Mouse (Mus musculus) heart, embryonic 13.5 days (tissue): ENCODE measurements around the gene Dpep3. TPM values are rescaled to one million over a fixed set of nuclear protein-coding genes. Genes with fewer than 3 reads are reported as not detected.
A peak's percentile ranks its signal among the peaks of the same experiment; 100 is the strongest.
"Not testable (repeated sequence)": the region's sequence is repeated elsewhere in the genome, so short reads cannot be mapped to it uniquely, and the experiment has no call there.

ENCODE experiments used
- ATAC-seq: fragments of 200-750 bp; cut with Nextera tagmentation; 2 replicates; pipeline ENCODE4 v1.8.0; 2017; ENCODE audit warnings: moderate TSS enrichment; ENCODE audit not compliant: insufficient number of reproducible peaks, low FRiP score, low TSS enrichment; ENCODE audit errors: extremely low read depth
- H3K27ac ChIP-seq: fragments of 300-500 bp; sonication (generic); replicated peaks from 2 replicates; pipeline ENCODE4 v1.5.1; 2015; ENCODE audit warnings: moderate library complexity, mild to moderate bottlenecking, inconsistent platforms
- H3K27me3 ChIP-seq: fragments of 300-500 bp; sonication (generic); replicated peaks from 2 replicates; pipeline ENCODE4 v1.6.1; 2015; ENCODE audit warnings: mild to moderate bottlenecking, inconsistent platforms
- H3K36me3 ChIP-seq: fragments of 300-500 bp; sonication (generic); 2 replicates; pipeline ENCODE4 v1.6.1; 2015; ENCODE audit warnings: mild to moderate bottlenecking, inconsistent platforms
- H3K4me1 ChIP-seq: fragments of 300-500 bp; sonication (generic); 2 replicates; pipeline ENCODE4 v1.6.1; 2015; ENCODE audit warnings: inconsistent platforms
- H3K4me2 ChIP-seq: fragments of 300-500 bp; sonication (generic); 2 replicates; pipeline ENCODE4 v1.6.1; 2015; ENCODE audit warnings: inconsistent platforms, mild to moderate bottlenecking, moderate library complexity
- H3K4me3 ChIP-seq: fragments of 300-500 bp; sonication (generic); 2 replicates; pipeline ENCODE4 v1.5.1; 2015; ENCODE audit warnings: moderate library complexity, mild to moderate bottlenecking, inconsistent platforms
- H3K9ac ChIP-seq: fragments of 300-500 bp; sonication (generic); 2 replicates; pipeline ENCODE4 v1.6.1; 2015; ENCODE audit warnings: inconsistent platforms, mild to moderate bottlenecking, moderate library complexity
- H3K9me3 ChIP-seq: fragments of 300-500 bp; sonication (generic); 2 replicates; pipeline ENCODE4 v1.6.1; 2016; ENCODE audit warnings: inconsistent platforms
- WGBS: fragments of 180-500 bp; shearing (Covaris S2); methylation state at CpG from one replicate; pipeline ENCODE4 v1.1.7; 2015; ENCODE audit warnings: mixed read lengths; 5-methylcytosine and 5-hydroxymethylcytosine counted together
- polyA plus RNA-seq: library from polyadenylated mRNA; unstranded; fragments of >200 nt; fragmentation: Nextera tagmentation; extraction: Ambion mirVana; gene quantifications from 2 replicates; pipeline ENCODE4 v1.2.1, GENCODE M21; 2015

Gene Dpep3
- polyA plus RNA-seq = not detected in 2 replicates

DNA sequence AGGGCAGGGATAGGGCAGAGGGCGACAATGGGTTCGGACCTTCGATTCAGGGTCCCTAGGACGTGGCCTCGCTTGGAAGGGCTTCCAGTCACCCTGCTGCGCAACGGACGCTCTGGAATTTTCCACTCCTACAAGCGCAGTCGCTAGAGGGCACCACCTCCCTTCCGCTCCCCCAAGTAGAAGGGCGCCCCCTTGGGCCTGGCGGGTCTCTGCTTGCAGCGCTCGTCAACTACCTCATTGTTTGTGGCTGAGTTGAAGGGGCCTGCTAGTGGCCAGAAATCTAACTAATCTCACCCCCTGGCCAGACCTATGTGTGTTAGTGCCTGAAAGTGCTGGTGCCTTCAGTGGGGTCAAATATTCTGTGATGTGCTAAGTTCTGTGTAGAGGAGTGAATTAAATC, at the start of gene Dpep3:
Gene Dpep3, minus strand, starts transcription at position 105 of the 400 bp plus-strand sequence.
- Histone ChIP-seq H3K27me3 (no peaks in the 10 kb centered on the region), H3K36me3 (no peaks in the 10 kb centered on the region), H3K9me3 (no peaks in the 10 kb centered on the region), H3K4me2 (no peak within 1 kb of the TSS), H3K4me1 (no peaks in the 10 kb centered on the region), H3K9ac (no peak within 1 kb of the TSS), H3K4me3 (no peak within 1 kb of the TSS), H3K27ac (no peak within 1 kb of the TSS)
- WGBS = 90% methylated on average over 15 of the region's 15 CpGs
- no peak for ATAC-seq

- Histone ChIP-seq H3K27me3 (no peaks in the 10 kb centered on the region), H3K9ac (no peak overlapping the region), H3K27ac (no peak overlapping the region), H3K4me2 (no peak overlapping the region), H3K4me3 (no peak overlapping the region), H3K9me3 (no peaks in the 10 kb centered on the region), H3K36me3 (peaks cover 33% of the 10 kb centered on the region), H3K4me1 (no peaks in the 10 kb centered on the region)
- ATAC-seq = no peak; the same call in 1 of the 2 replicates
These were observed 43.3 kb upstream of the Dpep3 start for GRCm38 (mm10) chr8:106022483-106022882.

DNA sequence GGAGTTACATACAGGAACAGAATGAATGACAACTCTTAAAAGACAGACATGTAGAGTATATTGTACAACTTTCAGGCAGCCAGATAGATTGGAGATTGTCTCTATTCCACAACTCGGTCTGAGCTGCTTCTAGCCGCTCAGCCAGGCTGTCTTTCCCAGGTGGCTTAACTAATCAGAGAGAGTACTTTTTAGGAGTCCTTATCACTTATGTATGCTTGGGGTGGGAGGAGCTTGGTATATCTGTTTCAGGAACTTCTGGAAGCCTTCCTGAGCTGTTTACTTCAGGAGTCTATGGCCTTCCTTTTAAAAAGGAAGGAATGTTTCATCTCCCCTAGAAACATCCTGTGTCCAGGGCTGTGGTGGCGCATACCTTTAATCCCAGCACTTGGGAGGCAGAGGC, 38.8 kb upstream of the Dpep3 start:
- Histone ChIP-seq H3K9me3 (no peaks in the 10 kb centered on the region), H3K36me3 (peaks cover 34% of the 10 kb centered on the region), H3K9ac (no peak overlapping the region), H3K4me2 (no peak overlapping the region), H3K4me3 (no peak overlapping the region), H3K27me3 (no peaks in the 10 kb centered on the region), H3K4me1 (no peaks in the 10 kb centered on the region), H3K27ac (no peak overlapping the region)
- ATAC-seq = no peak
- 61% methylated on average over 3 of the region's 3 CpGs for WGBS

GRCm38 (mm10) chr8:106017130-106017529, 37.9 kb upstream of the Dpep3 start:
- H3K36me3 ChIP-seq = peaks cover 34% of the 10 kb centered on the region
- no peaks in the 10 kb centered on the region for H3K27me3 ChIP-seq
- no peaks in the 10 kb centered on the region for H3K9me3 ChIP-seq
- WGBS = 87% methylated on average over 7 of the region's 7 CpGs
- no peak overlapping the region for H3K4me3 ChIP-seq
- H3K4me1 ChIP-seq = peaks cover 1% of the 10 kb centered on the region
- H3K9ac ChIP-seq = no peak overlapping the region
- ATAC-seq = no peak
- no peak overlapping the region for H3K27ac ChIP-seq
- no peak overlapping the region for H3K4me2 ChIP-seq

- H3K9ac ChIP-seq = no peak overlapping the region
- H3K27ac ChIP-seq = no peak overlapping the region
- WGBS = 66% methylated on average over 6 of the region's 6 CpGs
- H3K27me3 ChIP-seq = no peaks in the 10 kb centered on the region
- no peaks in the 10 kb centered on the region for H3K9me3 ChIP-seq
- no peak overlapping the region for H3K4me2 ChIP-seq
- peaks cover 7% of the 10 kb centered on the region for H3K4me1 ChIP-seq
- no peak for ATAC-seq
- H3K36me3 ChIP-seq = peaks cover 31% of the 10 kb centered on the region
- H3K4me3 ChIP-seq = no peak overlapping the region
These were observed 37.1 kb upstream of the Dpep3 start for GRCm38 (mm10) chr8:106016284-106016683.

GRCm38 (mm10) chr8:106012203-106012602, 33.0 kb upstream of the Dpep3 start:
- Histone ChIP-seq H3K4me2 (peak overlapping the region; percentile 100), H3K36me3 (peaks cover 23% of the 10 kb centered on the region), H3K9ac (peak overlapping the region; percentile 94), H3K4me3 (peak overlapping the region; percentile 96), H3K4me1 (peaks cover 20% of the 10 kb centered on the region)
- not testable (repeated sequence) for H3K9me3 ChIP-seq, H3K27ac ChIP-seq, ATAC-seq, H3K27me3 ChIP-seq
- 75% methylated on average over 8 of the region's 8 CpGs for WGBS

GRCm38 (mm10) chr8:106011643-106011986, 32.4 kb upstream of the Dpep3 start, which contains the start of gene Ddx28:
TSS of gene Ddx28 (minus strand) at chr8:106011882.
- H3K4me1 ChIP-seq = peaks cover 20% of the 10 kb centered on the region
- H3K9me3 ChIP-seq = no peaks in the 10 kb centered on the region
- peak within 1 kb of the TSS; percentile 60 for H3K27ac ChIP-seq
- H3K4me2 ChIP-seq = peak within 1 kb of the TSS; percentile 100
- WGBS = 3% methylated on average over 6 of the region's 6 CpGs
- peak within 1 kb of the TSS; percentile 94 for H3K9ac ChIP-seq
- no peaks in the 10 kb centered on the region for H3K27me3 ChIP-seq
- H3K36me3 ChIP-seq = peaks cover 19% of the 10 kb centered on the region
- H3K4me3 ChIP-seq = peak within 1 kb of the TSS; percentile 96
- ATAC-seq = no peak

- no peaks in the 10 kb centered on the region for H3K9me3 ChIP-seq
- peak overlapping the region; percentile 94 for H3K9ac ChIP-seq
- no peaks in the 10 kb centered on the region for H3K27me3 ChIP-seq
- H3K27ac ChIP-seq = peak overlapping the region; percentile 60
- peak; percentile 82 for ATAC-seq
- 1% methylated on average over 74 of the region's 74 CpGs for WGBS
- peaks cover 14% of the 10 kb centered on the region for H3K36me3 ChIP-seq
- H3K4me1 ChIP-seq = peaks cover 20% of the 10 kb centered on the region
- peak overlapping the region; percentile 100 for H3K4me2 ChIP-seq
- peak overlapping the region; percentile 96 for H3K4me3 ChIP-seq
These were observed 31.8 kb upstream of the Dpep3 start for GRCm38 (mm10) chr8:106010748-106011642.

GRCm38 (mm10) chr8:106007891-106008290, 28.7 kb upstream of the Dpep3 start:
- not testable (repeated sequence) for H3K9me3 ChIP-seq, H3K36me3 ChIP-seq, H3K9ac ChIP-seq, ATAC-seq, H3K27ac ChIP-seq, H3K27me3 ChIP-seq, H3K4me3 ChIP-seq, H3K4me2 ChIP-seq
- 62% methylated on average over 3 of the region's 3 CpGs for WGBS
- H3K4me1 ChIP-seq = peaks cover 20% of the 10 kb centered on the region

GRCm38 (mm10) chr8:106007135-106007534, 27.9 kb upstream of the Dpep3 start:
- no peak overlapping the region for H3K27ac ChIP-seq

DNA sequence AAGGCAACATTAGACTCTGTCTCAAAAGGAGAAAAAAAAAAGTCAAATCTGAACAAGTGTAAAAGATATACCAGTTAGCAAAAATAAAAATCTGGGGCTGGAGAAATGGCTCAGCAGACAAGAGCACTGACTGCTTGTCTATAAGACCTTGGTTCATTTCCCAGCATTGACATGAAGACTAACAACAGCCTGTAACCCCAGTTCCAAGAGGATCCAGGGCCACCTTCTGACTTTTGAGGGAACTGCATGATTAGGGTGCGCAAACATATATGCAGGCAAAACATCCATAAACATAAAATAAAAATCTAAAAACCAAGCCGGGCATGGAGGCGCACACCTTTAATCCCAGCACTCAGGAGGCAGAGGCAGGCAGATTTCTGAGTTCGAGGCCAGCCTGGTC, 27.2 kb upstream of the Dpep3 start:
- Histone ChIP-seq H3K27me3 (no peaks in the 10 kb centered on the region), H3K36me3 (peaks cover 8% of the 10 kb centered on the region; the same call in 1 of the 2 replicates), H3K4me2 (no peak overlapping the region), H3K9ac (no peak overlapping the region), H3K27ac (no peak overlapping the region), H3K4me3 (no peak overlapping the region), H3K9me3 (no peaks in the 10 kb centered on the region), H3K4me1 (peaks cover 13% of the 10 kb centered on the region)
- 81% methylated on average over 4 of the region's 4 CpGs for WGBS
- ATAC-seq = no peak

More at GRCm38 (mm10) chr8:106007135-106007534, 27.9 kb upstream of the Dpep3 start:
- Histone ChIP-seq H3K4me2 (no peak overlapping the region), H3K9me3 (no peaks in the 10 kb centered on the region), H3K36me3 (peaks cover 8% of the 10 kb centered on the region; the same call in 1 of the 2 replicates), H3K27me3 (no peaks in the 10 kb centered on the region), H3K4me1 (peaks cover 19% of the 10 kb centered on the region), H3K9ac (no peak overlapping the region), H3K4me3 (no peak overlapping the region)
- ATAC-seq = no peak
- 63% methylated on average over 3 of the region's 3 CpGs for WGBS

DNA sequence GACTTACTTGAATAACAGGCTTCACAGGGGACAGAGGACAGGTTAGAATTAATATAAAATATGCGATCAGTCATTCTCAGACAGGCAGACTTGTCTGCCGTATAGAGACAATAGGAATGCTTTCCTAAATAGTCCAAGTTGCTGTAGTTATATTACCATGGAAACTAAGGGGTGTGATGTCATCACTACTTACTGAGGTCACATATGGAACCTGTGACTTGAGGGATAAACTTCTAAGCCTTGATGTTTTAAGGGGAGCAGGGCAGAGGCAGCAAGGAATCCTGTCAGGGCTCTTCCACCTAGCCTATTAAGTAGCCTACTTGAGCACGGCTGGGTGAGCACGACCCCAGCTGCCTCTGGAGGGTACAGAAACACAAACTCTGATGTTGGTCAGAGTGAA, 26.6 kb upstream of the Dpep3 start, which contains the start of gene Dpep2nb:
Gene Dpep2nb, minus strand, starts transcription at position 101 of the 400 bp plus-strand sequence.
- H3K4me2 ChIP-seq = no peak within 1 kb of the TSS
- ATAC-seq = no peak
- H3K4me1 ChIP-seq = peaks cover 13% of the 10 kb centered on the region
- H3K27ac ChIP-seq = no peak within 1 kb of the TSS
- WGBS = 72% methylated on average over 4 of the region's 4 CpGs
- no peaks in the 10 kb centered on the region for H3K27me3 ChIP-seq
- peaks cover 8% of the 10 kb centered on the region; the same call in 1 of the 2 replicates for H3K36me3 ChIP-seq
- H3K4me3 ChIP-seq = no peak within 1 kb of the TSS
- H3K9me3 ChIP-seq = no peaks in the 10 kb centered on the region
- H3K9ac ChIP-seq = no peak within 1 kb of the TSS
